Mouse (Mus musculus): ENCODE data around the gene Slc1a2. TPM values are rescaled to one million over a fixed set of nuclear protein-coding genes. Genes with fewer than 3 reads are reported as not detected.
A peak's percentile ranks its signal among the peaks of the same experiment; 100 is the strongest.

Gene Slc1a2
- total RNA-seq, 1 experiment from 2014 or later, result 2.4 TPM

GRCm38 (mm10) chr2:102663865-102664264, 5.4 kb downstream of the Slc1a2 start:
- no peak for DNase-seq

GRCm38 (mm10) chr2:102667981-102668380, 9.5 kb downstream of the Slc1a2 start:
- DNase-seq, result no peak

- DNase-seq, result no peak
These were observed 11.1 kb downstream of the Slc1a2 start for GRCm38 (mm10) chr2:102669580-102669979.

- no peak for DNase-seq
These were observed 16.1 kb downstream of the Slc1a2 start for GRCm38 (mm10) chr2:102674582-102674981.

- DNase-seq, result peak; percentile 82
These were observed 16.8 kb downstream of the Slc1a2 start for GRCm38 (mm10) chr2:102675275-102675674.

- DNase-seq, result no peak
These were observed 18.4 kb downstream of the Slc1a2 start for GRCm38 (mm10) chr2:102676716-102677312.

GRCm38 (mm10) chr2:102677400-102677799, 18.9 kb downstream of the Slc1a2 start:
- no peak for DNase-seq

GRCm38 (mm10) chr2:102681351-102681750, 22.9 kb downstream of the Slc1a2 start:
- no peak for DNase-seq

- peak; percentile 78 for DNase-seq
These were observed 23.7 kb downstream of the Slc1a2 start for GRCm38 (mm10) chr2:102682168-102682567.

- no peak for DNase-seq
These were observed 27.1 kb downstream of the Slc1a2 start for GRCm38 (mm10) chr2:102685371-102686107.

- DNase-seq, result peak; percentile 22
These were observed 27.6 kb downstream of the Slc1a2 start for GRCm38 (mm10) chr2:102686108-102686450.

- DNase-seq, result no peak
These were observed 35.1 kb downstream of the Slc1a2 start for GRCm38 (mm10) chr2:102693556-102693955.

- no peak for DNase-seq
These were observed 36.3 kb downstream of the Slc1a2 start for GRCm38 (mm10) chr2:102694750-102695149.

GRCm38 (mm10) chr2:102695541-102695940, 37.1 kb downstream of the Slc1a2 start:
- DNase-seq, result no peak

GRCm38 (mm10) chr2:102697732-102698131, 39.3 kb downstream of the Slc1a2 start:
- DNase-seq, result no peak

GRCm38 (mm10) chr2:102699921-102700320, 41.5 kb downstream of the Slc1a2 start:
- no peak for DNase-seq

- DNase-seq, result no peak
These were observed 42.2 kb downstream of the Slc1a2 start for GRCm38 (mm10) chr2:102700695-102701094.

GRCm38 (mm10) chr2:102701382-102701781, 42.9 kb downstream of the Slc1a2 start:
- no peak for DNase-seq

- DNase-seq, result no peak
These were observed 45.1 kb downstream of the Slc1a2 start for GRCm38 (mm10) chr2:102703556-102703955.

GRCm38 (mm10) chr2:102704781-102705180, 46.3 kb downstream of the Slc1a2 start:
- DNase-seq, result no peak

- no peak for DNase-seq
These were observed 53.1 kb downstream of the Slc1a2 start for GRCm38 (mm10) chr2:102711511-102711910.

GRCm38 (mm10) chr2:102712049-102712448, 53.6 kb downstream of the Slc1a2 start:
- DNase-seq, result no peak

- no peak for DNase-seq
These were observed 54.5 kb downstream of the Slc1a2 start for GRCm38 (mm10) chr2:102712678-102713628.

All from adrenal gland, postnatal 14 days (tissue).